Mouse (Mus musculus) gastrocnemius, postnatal 4 days (tissue): ENCODE measurements around the gene Tekt4. TPM values are rescaled to one million over a fixed set of nuclear protein-coding genes. Genes with fewer than 3 reads are reported as not detected.

Experiments
- DNase-seq, 2 experiments: peaks; one replicate each; pipeline ENCODE4 v3.0.0; 2021 to 2022; ENCODE audit warnings: low spot score in 2 of 2, mixed read lengths in 2 of 2
- total RNA-seq, 2 experiments: library from RNA; stranded (reverse); gene quantifications; 2 replicates each; pipeline ENCODE4 v1.2.3; 2021

Tekt4 gene
- total RNA-seq, 2 experiments from 2014 or later, result not detected

DNA sequence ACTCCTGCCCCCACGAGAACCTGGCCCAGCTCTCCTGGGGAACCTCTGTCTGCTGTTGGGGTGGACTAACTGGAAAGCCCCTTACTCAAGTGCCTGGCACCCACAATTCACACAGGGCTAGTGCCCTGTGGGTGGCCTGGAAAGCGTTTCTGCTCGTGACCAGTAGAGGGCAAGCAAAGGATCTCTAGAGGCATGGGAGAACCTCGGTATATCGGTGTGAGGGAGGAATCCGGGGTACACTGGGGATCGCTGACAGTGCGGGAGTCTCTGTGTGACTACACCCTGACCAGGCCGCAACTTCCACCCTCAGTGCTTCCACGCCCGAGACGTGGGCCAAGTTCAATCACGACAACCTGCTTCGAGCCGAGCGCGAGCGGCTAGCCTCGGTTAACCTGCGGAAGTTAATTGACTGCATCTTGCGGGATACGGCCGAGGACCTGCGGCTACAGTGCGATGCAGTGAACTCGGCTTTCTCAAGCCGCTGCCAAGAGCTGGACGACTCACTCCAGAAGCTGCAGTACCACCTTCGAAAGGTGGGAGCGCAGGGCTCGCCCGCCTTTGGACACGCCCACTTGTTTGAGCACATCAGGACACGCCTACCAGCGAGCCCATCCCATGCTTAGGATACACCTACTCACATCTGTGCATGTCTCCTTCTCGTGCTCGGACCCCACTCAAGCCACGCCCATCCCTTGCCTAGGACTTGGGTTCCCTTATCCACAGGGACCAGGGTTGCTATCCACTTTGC, 20.1 kb downstream of the Tekt4 start:
- DNase-seq, result peak in 1 of 2 experiments; percentile 46

DNA sequence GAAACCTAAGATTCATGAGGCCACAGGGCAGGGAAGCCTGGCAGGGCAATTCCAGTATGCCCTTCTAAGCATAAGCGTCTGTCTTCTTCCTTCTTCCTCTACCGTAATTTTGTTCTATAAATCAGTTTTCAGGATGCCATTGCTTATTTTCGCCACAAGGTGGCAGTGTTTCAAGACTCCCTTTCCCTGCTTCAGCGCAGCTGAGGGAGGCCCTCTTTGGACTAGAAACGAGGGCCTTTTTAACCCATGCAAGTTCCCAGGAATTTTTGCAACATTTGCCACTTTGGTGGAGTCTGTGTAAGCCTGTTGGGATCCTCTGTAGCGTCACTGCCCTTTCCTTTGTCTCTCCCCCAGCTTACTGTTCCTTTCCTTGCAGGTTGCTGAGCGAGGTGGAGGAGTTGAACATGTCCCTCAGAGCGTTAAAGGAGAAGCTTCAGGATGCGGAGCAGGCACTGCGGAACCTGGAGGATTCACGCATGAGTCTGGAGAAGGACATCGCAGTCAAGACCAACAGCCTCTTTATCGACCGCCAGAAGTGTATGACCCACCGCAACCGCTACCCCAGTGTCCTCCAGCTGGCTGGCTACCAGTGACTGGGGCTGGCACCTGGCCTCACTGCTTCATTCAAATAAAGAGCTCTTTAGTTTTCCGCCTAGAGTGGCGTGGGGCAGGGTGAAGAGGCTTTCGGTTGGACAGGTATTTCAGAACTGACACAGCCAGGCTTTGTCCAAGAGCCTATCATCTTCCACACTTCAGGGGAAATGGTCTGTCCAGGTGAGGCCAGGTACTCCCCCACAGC, 21.7 kb downstream of the Tekt4 start:
- peak in 1 of 2 experiments; percentile 51 for DNase-seq

DNA sequence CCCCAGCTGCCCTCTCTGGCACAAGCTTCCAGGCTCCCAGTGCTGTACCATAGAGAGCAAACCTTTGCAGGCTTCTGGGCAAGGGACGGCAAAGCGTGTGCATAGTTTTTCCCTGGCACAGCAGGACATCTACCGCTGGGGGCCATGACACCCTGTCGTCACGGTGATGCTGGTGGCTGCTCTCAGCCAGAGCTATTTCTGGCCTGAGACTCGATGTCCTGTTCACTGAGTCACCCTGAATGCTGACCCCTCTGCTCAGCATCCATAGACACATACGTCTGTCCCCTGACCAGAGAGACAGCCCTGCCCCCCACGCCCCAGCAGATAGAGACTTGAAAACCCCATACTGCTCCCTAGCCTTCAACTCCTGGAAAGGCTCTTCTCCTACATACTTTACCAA, 25.7 kb downstream of the Tekt4 start:
- no peak for DNase-seq

DNA sequence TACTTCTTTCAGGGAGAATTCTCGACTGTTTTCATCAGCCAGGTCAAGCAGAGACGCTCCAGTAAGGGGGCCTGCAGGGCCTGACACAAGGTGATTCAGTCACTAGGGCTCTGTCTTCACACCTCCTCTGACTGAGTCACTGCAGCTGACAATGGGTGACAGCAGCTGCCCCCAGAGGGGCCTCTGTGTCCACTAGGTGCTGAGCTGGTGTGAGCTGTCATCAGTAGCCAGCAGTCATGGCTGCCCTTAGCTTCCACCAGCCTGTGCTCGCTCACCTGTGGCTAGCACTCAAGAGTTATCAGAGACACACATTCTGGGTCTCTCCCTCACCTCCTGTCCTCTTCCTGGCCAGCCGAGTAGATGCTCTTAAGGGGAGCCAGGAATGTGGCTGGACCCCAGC, 26.4 kb downstream of the Tekt4 start:
- no peak for DNase-seq

DNA sequence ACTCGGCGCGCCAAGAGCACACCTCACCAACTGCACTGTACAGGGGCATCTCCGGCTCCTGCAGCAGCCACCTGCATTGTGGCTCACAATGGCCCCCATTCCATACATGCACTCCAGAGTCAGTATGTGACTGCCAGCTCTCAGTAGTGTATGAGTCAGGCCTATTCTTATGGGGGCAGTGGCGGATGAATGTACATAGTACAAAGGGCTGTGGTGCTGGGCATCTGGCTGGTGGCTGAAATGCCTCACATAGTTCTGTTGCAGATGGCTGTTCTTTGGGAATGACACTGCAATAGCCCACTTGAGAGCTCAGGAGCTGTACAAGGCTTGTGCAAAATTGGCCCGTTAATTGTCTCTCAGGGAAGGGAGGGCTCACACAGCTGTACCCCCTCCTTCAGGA, 27.7 kb downstream of the Tekt4 start:
- DNase-seq, result no peak

DNA sequence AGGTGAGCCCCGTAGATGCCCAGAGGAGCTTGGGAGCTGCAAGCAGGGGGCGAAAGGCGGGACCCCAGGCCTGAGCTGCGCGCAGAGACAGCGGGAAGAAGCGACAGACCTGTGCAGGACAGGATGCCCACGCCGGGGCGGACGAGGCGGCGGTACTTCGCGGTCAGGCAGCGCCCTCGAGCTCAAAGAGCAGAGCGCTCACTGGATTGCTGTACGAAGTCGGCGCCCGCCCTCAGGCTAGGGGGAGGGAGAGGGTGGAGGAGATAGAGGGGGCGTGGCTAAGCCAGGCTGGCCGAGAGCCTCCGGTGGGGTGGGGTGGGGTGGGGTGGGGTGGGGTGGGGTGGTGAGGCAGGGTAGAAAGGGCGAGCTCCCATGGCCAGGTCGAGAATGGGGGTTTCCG, 42.6 kb downstream of the Tekt4 start, which contains the start of gene Sstr5:
Gene Sstr5 (minus strand): TSS at position 276 of the 400 bp plus-strand sequence.
- no peak for DNase-seq

DNA sequence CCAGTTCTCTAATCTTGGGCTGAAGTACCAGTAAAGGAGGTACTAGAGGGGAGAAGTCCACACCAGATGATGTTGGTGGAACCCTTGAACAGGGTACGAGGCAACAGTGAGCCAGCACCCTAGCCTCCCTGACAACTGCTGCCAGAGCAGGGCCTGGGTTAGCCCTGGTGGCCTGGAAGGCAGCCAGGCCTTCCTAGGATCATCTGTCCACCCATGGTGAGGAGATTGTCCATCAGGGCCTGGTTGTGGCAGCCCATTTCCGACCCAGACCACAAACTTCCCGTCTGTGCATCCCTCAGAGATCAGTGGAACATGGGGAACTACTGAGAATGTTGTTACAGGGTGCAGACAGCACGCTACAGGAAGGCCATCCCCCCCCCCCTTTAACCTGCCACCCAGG, 48.2 kb downstream of the Tekt4 start:
- DNase-seq, result no peak

DNA sequence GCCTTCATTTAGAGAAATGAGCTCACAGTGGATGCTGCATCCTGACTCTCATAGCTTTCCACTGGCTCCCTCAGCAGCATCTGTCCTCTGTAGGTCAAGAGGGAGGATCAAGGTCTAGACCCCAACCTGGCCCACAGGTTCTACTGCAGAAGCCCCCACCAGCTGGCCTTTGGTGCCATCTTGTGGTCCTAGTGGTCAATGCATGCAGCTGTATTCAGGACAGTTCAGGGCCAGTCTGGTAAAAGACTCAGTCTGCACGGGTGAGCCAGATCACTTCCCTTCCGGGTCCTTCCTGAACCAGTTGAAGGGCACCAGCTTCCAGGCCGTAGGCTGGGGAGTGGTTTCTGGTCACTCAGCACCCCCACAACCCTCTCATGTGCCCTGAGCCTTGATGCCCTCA, 53.4 kb downstream of the Tekt4 start:
- peak; percentile 55 to 67 for DNase-seq

DNA sequence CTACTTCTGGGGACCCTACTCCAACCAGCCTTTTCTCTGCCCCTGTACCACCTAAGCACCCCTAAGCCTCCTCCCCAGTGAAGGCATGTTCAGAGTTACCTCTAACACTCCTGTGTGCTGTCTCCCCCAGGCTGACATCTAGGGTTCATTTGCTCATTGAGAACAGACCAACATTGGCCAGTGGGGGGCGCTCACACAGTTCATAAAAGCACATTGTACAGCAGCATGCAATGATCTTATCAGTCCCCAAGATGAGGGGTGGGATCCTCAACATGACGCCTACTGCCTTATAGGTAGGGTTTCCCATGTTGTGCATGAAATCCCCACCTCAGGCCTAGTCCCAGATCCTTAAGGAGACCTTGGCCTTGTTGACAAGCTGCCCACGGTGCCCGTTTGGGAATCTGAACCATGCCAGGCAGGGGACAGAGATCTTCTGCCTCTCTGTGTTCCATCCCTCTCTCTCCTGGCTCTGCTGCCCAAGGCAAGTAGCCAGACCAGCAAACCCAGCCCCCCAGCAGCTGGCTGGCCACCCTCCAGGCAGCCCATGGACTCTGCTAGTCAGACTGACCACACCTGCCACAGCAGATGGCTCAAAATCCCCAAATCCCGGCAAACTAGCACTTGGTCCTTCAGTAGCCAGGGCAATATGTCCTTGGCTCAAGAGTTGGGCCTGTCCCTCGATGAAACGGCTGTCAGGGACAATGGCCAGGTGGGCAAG, 54.6 kb downstream of the Tekt4 start:
- peak; percentile 57 to 78 for DNase-seq

DNA sequence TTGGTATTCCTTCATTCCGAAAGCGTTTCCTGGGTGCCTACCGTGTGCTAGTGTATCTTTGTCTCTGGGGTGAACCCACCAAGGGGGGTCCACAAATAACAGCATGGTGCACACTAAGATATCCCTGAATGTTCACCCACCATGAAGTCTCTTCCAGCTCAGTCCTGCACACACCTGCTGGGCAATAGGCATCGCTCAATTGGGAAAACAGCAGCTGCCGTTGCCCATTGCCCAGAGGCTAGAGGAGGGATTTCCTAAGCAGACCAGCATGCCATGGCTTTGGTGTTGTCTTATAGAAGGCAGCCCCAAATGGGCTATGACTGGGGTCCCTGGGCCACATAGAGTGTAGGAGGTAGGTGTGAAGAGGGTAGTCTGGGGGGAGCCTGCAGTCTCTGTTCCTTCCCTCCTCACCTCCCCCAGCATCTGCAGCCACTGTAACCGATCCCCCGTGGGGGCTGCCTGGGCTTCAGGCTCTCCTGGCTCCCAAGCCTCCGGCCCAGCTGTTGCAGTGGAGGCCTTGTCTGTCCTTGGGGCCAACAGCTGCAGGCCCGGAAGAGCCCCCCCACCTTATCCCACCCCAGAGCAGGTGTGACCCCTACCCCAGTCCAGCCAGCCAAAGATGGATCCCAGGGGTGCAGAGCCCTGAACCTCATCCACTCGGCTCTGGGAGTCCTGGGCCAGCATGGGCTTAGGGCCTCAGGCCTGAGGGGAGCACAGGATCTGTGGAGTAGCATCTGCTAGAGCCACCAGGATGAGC, 55.8 kb downstream of the Tekt4 start:
- peak; percentile 50 to 63 for DNase-seq

DNA sequence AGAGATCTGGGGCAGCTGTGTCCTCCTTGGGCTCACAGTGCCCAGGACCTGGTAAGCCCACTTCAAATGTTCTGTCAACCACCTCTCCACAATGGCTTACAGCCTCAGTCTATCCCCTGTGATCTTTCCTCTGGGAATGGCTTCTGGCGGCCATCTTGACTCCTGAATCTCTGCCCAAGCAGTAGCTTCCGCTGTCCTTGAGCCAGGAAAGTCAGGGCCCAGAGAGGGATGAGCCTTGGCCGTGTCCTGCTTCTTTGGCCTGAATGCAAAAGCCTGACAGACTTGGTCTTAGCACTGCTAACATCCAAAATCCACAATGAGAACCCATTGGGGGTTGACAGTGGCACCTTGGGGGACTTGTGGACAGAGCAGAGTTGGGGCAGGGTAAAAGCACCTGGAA, 57.5 kb downstream of the Tekt4 start:
- no peak for DNase-seq

DNA sequence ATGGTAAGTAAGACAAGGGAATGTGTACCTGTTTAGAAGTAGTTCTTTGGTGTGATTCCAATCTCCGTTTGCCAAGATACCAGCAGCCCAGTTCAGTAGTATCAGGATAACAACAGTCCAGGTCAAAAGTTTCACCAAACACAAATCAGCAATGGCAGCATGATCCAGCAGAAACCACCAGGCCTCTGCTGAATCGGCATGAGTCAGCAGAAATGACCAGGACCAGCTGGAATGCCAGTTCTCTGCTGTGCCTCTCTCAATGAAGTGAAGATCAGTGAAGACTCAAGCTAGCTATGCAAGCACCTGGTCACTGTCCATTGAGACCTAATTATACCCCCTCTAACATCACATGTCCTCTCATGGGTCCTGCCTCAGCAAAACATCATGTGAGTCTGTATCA, 59.6 kb downstream of the Tekt4 start:
- no peak for DNase-seq

DNA sequence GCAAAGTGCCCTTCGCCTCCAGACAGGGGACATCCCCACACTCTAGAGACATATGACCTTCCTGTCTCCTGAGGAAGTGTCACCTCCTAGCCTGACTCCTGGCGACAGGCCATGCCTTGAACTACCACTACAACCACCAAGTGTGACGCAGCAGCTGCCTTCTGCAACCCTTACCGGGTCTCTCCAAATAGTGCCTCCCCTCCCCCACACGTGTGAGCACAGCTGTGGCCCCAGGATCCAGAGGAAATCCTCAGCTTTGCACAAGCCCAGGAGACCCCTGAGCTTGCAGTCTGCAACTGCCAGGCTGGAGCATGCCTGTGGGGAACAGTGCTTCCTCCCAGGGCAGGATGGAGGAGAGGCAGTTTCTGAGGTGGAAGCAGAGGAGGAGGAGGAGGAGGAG, 61.9 kb downstream of the Tekt4 start:
- DNase-seq, result no peak

DNA sequence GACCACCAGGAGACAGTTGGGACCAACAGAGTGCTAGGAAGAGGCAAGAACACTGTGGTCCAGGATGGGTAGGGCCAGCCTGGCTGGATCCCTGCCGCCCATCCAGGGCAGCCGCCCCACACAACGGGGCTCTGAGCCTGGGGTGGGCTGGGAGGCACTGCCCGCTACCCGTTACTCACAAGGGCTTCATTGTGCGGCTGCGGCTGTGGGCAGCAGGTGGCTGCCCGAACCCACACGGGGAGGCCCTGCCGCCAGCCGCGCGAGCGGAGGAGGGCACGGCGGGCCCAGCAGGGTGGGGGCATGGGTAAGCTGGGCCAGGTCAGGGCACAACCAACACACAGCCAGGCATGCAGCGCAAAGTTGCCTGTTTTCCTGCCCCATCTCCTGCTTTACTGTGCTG, 63.7 kb downstream of the Tekt4 start:
- peak in 1 of 2 experiments; percentile 33 for DNase-seq

DNA sequence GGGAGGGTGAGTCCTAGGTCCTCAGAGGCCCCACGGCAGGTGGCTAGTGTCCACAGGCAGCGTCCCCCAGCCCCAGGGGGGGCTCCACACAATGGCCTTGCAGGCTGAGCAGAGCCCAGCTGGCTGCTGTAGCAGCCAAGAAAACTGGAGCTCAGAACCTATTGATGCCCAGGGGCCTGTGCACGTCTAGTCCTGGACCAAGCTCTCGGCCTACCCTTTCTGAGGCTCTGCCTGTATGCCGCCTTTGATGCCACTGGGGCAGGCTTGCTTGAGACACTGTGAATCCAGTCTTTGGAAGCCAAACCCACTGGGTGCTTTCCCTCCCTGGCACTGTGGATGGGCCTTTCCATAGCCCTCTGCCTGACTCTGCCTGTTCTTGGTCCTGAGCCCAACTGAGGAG, 65.1 kb downstream of the Tekt4 start:
- DNase-seq, result no peak

DNA sequence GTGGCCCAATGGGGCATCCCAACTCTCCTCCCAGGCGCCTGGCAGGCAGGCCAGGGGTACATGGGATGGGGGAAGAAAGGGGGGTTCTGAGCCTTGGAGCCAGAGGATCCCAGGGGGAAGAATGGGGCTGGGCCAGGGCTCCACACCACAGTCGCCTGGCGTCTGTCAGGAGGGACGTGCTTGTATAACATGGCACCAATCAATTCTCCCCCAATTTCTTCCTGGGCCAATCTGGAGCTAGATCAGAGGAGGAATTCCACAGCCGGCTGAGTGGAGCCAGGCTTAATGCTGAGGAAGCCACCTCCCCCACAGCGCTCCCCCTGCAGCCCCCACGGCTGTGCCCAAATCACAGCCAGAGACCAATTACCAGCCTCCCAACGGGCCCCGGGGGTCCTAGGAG, 66.1 kb downstream of the Tekt4 start:
- no peak for DNase-seq

DNA sequence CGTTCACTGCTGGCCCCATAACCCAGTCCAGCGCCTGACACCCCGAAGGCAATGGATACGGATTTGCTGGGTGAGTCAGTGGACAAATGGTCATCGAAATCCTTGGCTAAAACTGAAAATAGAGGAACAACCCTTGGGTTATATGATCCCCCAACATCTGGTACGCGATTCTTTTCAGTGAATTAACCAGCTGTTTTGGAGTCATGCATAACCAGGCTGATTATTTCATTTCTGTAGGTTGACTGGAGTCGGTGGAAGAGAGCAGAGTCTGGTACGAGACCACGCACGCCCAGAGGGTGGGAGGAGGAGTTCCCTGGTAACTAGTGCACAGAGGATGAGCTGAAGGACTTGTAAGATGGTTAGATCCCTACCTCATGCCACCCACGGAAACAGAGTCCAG, 67.7 kb downstream of the Tekt4 start:
- no peak for DNase-seq
